Mouse (Mus musculus) kidney, adult 9 months (tissue): ENCODE data around the gene Hsf4.
"Not testable (repeated sequence)": the region's sequence is repeated elsewhere in the genome, so short reads cannot be mapped to it uniquely, and the experiment has no call there.

ENCODE experiments used
- DNase-seq: peaks from one replicate; pipeline ENCODE4 v3.0.0; 2022

The Hsf4 gene

GRCm38 (mm10) chr8:105269461-105269947 is at the start of gene Hsf4:
Gene Hsf4, plus strand, starts transcription at chr8:105269801.
- DNase-seq, result peak; percentile 72

- no peak for DNase-seq
Measured at GRCm38 (mm10) chr8:105223850-105224249, 45.8 kb upstream of the Hsf4 start.

- peak; percentile 97 for DNase-seq
Measured at GRCm38 (mm10) chr8:105224413-105225271, 45.0 kb upstream of the Hsf4 start, which contains the start of gene D230025D16Rik. Gene D230025D16Rik, plus strand, starts transcription at chr8:105225145.

GRCm38 (mm10) chr8:105225272-105225593 is 44.4 kb upstream of the Hsf4 start:
- no peak for DNase-seq

- no peak for DNase-seq
Measured at GRCm38 (mm10) chr8:105225917-105226316, 43.7 kb upstream of the Hsf4 start.

GRCm38 (mm10) chr8:105231503-105232320 is 37.9 kb upstream of the Hsf4 start:
- no peak for DNase-seq

GRCm38 (mm10) chr8:105232321-105232693 is 37.3 kb upstream of the Hsf4 start:
- DNase-seq, result not testable (repeated sequence)

GRCm38 (mm10) chr8:105233126-105233935 is 36.3 kb upstream of the Hsf4 start:
- DNase-seq, result no peak

GRCm38 (mm10) chr8:105235206-105235605 is 34.4 kb upstream of the Hsf4 start:
- peak; percentile 27 for DNase-seq

- no peak for DNase-seq
Measured at GRCm38 (mm10) chr8:105237442-105238142, 32.0 kb upstream of the Hsf4 start.

- DNase-seq, result no peak
Measured at GRCm38 (mm10) chr8:105241016-105241415, 28.6 kb upstream of the Hsf4 start.

GRCm38 (mm10) chr8:105251954-105252353 is 17.6 kb upstream of the Hsf4 start:
- DNase-seq, result no peak

GRCm38 (mm10) chr8:105252680-105253537 is 16.7 kb upstream of the Hsf4 start:
- DNase-seq, result no peak

GRCm38 (mm10) chr8:105253766-105254151 is 15.8 kb upstream of the Hsf4 start:
- DNase-seq, result no peak

GRCm38 (mm10) chr8:105254152-105254965 is 15.2 kb upstream of the Hsf4 start:
- DNase-seq, result peak; percentile 86

- peak; percentile 51 for DNase-seq
Measured at GRCm38 (mm10) chr8:105254966-105255350, 14.6 kb upstream of the Hsf4 start, which contains the start of gene B3gnt9. Gene B3gnt9, minus strand, starts transcription at chr8:105255153.

- no peak for DNase-seq
Measured at GRCm38 (mm10) chr8:105257318-105258114, 12.1 kb upstream of the Hsf4 start.

- DNase-seq, result no peak
Measured at GRCm38 (mm10) chr8:105258911-105259720, 10.5 kb upstream of the Hsf4 start.
